Mouse (Mus musculus) liver (tissue): ENCODE results near the gene Chst11.
A peak's percentile ranks its signal among the peaks of the same experiment; 100 is the strongest.

ENCODE experiments used
- DNase-seq: peaks from one replicate; pipeline ENCODE4 v3.0.0-alpha.2; 2020; ENCODE audit warnings: mixed read lengths

The Chst11 gene

DNA sequence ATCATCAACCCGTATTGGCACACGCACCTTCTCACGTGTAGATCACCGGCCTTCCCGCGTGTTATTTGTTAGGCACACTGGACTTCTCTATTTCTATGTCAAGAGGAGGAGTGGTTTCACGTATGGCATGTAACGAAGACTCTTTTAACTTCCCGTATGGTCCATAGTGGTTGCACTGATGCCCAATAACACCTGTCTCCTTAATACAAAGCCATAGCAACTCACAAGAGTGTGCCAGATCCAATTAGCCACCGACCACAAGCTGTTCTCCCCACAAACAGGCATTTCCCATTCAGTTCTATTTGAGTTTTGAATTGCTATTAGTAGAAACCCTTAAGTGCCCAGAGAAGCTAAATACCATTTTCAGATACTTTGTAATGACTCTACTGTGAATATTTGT is 234.9 kb downstream of the Chst11 start:
- no peak for DNase-seq

DNA sequence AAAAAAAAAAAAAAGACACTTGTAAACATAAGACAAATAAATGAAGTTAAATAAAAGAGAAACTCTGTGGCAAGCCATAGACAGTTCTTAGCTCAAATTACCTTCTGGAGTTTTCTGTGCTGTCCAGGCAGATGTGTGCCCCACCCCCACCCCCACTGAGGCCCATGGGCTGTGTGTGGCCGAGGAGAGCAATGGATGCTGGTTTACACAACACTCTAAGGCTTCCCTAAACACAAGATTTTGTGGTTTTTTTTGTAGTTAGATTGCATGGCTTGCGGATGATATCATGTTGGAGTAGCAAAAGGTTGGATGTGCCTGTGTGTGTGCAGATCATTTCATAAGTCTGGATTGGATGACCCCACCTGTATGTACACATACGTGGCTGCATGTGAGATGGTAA is 235.5 kb downstream of the Chst11 start:
- DNase-seq, result no peak

DNA sequence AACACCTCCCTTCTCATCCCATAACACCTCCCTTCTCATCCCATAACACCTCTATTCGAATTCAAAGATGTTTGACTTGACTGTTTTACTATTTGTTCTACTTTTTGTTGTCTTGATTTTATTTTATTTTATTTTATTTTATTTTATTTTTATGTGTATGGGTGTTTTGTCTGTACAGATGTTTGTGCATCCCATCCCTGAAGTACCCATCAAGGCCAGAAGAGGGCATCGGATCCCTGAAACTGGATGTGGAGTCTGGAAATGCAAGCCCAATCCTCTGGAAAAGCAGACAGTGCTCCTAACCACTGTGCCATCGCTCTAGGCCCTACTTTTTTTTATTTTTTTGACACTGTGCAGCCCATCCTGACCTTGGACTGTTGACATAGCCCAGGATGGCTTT is 239.7 kb downstream of the Chst11 start:
- peak; percentile 16 for DNase-seq

DNA sequence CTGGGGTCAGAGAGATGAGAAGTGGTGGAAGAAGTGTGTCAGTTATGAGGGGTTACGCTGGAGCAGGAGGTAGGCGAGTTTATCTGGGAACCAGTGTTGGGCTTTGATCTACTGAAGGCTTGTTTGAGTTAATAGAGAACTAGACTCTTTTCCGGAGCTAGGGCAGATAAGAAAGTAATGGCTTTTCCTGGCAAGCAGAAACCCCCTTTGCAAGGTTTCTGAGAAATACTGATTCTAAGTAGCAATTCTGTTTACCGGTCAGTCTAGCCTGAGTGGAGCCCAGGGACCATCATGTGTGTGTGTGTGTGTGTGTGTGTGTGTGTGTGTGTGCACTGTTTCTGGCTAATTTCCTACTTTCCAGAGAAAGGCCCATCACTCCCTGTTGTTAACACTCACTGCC is 243.3 kb downstream of the Chst11 start:
- no peak for DNase-seq

DNA sequence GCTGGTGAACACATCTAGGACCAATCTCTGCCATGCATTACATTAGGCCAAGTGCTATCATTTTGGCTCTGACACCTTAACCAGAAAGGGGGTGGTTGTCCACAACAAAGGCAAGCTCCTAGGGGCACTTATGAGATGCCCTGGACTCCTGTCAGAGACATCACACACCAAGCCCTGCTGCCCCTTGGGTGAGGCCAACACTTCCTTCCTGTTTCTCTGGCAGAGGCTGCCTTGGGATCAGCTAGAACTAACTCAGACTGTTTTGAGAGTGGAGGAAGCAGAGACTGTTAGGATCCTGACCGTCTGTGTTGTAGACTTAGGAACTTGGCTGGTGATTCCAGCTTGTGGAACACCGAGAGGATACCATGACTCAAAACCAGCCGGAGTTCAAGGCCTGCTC is 248.7 kb downstream of the Chst11 start:
- DNase-seq, result no peak

DNA sequence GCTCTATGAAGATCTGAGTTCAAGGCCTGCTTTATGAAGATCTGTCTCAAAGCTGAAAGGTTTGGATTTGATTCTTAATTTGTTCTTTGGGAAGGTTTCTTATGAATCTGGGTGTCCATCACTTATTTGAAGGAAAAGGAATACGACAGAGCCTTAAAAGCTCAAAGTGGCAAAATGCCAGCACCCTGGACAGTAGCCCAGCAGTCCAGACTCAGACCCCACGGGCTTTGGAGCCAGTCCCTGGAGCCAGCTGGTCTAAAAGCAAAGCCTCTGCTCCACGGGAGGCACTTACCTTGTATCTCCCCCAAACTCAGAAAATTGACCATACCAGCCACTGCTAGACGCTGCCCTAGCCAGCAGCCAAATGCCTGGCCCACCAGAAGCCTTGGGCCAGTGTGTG is 249.1 kb downstream of the Chst11 start:
- DNase-seq, result no peak

DNA sequence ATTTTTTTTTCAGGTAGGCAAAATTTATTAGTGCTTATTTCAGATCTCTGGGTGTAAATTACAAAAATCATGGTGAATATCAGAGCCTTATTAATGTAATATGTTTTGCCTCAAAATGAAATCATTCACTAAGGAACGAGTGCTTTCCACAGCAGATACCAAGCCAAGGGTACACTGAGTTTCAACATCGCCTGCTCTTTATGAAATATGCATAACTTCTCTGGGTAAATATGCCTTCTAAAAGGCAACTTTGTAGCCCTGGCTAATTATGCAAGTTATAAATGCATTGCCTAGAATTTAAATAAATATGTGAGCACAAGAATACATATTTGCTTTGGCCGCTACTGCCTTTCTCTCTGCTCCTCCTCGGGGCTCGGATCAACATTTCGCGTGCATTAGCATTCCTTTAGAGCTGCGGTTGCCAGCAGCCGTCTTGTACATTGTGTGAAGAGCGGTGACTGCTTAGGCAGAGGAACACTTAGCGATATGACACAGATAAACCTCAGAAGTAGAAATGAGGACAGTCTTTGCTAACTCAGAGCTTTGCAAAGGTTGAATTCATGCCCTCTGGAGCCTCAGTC is 256.9 kb downstream of the Chst11 start:
- no peak for DNase-seq

DNA sequence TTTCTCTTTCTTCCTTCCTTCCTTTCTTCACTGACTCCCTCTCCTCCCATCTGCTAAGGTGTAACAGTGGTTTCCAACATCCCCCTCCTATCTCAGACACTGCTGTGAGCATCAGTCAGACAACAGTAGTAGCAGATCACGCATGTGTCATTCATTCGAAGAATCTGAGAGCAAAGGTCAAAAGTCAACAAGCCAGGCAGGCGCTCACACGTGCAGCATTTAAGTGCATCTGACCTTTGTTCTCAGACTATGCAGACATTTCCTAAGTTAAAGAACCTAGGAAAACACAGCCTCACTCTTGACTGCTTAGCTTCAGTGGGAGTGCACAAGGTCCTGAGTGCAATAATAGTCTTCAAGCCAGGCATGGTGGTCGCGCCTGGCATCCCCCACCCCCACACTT is 258.8 kb downstream of the Chst11 start:
- DNase-seq, result no peak
